Mouse (Mus musculus): ENCODE data around the gene Brd4. TPM values are rescaled to one million over a fixed set of nuclear protein-coding genes. Genes with fewer than 3 reads are reported as not detected.

Gene Brd4
- polyA plus RNA-seq, 1 experiment from 2014 or later, result 134 TPM

DNA sequence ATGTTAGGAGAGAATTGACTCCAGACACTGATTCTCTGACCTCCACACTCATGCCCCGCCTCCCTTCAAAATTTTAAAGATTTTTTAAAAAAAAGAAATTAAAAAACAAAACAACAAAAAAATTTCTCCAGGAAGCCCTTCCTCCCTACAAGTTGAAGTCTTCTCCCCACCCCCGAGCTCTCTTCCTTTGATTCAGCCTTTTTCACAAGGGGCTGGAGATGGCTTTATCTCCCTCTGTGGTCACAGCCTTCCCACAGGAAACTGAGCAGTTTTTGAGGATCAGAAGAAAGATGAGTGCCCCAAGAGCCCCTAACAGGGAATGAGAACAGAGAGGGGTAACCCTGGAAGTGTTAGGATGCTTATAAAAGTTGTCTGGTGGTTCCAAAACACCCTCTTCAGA lies 112.0 kb downstream of the Brd4 start:
- no peaks in the 10 kb centered on the region for H3K27me3 ChIP-seq (ENCODE audit: low read depth, poor library complexity, severe bottlenecking)
- no peaks in the 10 kb centered on the region for H3K9me3 ChIP-seq (replicated peaks)
- peaks cover 9% of the 10 kb centered on the region for H3K4me1 ChIP-seq
- H3K4me3 ChIP-seq, result no peak overlapping the region
- no peaks in the 10 kb centered on the region for H3K36me3 ChIP-seq
- H3K27ac ChIP-seq, result no peak overlapping the region
- 83% methylated on average over 2 of the region's 2 CpGs for WGBS
- no peak for DNase-seq (ENCODE audit: low spot score)

DNA sequence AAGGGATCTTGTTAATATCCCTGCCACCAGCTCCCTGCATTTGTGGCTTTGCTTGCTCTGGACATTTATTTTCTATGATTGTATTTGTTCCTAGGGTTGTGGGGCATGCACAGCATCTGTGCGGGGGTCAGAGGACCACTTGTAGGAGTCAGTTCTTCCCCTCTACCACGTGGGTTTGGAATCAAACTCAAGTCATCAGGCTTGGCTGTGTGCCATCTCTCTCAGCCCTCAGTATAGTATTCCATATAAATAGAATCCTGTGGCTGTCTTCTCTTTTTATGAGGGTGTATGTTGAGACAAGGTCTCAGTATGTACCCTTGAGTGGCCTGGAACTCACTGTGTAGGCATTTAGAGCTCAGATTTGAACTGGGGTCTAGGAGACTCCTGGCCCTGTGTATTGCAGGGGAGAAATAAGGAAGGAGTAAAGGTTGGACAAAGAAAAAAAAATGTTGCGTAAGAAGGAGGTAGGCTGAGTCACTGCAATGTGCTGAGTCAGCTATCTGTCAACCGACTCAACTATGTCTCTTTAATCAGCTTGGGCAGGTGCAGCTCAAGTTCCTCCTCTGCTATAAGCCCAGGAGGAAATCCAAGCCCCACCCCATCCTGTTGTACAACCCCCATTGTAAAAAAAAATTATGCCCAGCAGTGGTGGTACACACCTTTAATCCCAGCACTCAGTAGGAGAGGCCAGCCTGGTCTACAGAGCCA lies 114.8 kb downstream of the Brd4 start:
- 85% methylated on average over 4 of the region's 4 CpGs for WGBS
- no peak for DNase-seq (ENCODE audit: low spot score)
- H3K4me1 ChIP-seq, result peaks cover 31% of the 10 kb centered on the region

GRCm38 (mm10) chr17:32166687-32167086 lies 117.8 kb downstream of the Brd4 start, which contains the start of gene Notch3:
Notch3 (minus strand) TSS chr17:32166852.
- DNase-seq (ENCODE audit: low spot score), result peak; percentile 91
- Histone ChIP-seq H3K27ac (peak within 1 kb of the TSS; percentile 96), H3K36me3 (peaks cover 10% of the 10 kb centered on the region), H3K9me3 (replicated peaks) (no peaks in the 10 kb centered on the region), H3K4me3 (peak within 1 kb of the TSS; percentile 84), H3K27me3 (ENCODE audit: low read depth, poor library complexity, severe bottlenecking) (peaks cover 20% of the 10 kb centered on the region), H3K4me1 (peaks cover 55% of the 10 kb centered on the region)
- WGBS, result 0% methylated on average over 27 of the region's 39 CpGs

More for the DNA sequence above, 114.8 kb downstream of the Brd4 start:
- no peak overlapping the region for H3K27ac ChIP-seq
- no peaks in the 10 kb centered on the region for H3K36me3 ChIP-seq
- no peaks in the 10 kb centered on the region for H3K9me3 ChIP-seq (replicated peaks)
- H3K27me3 ChIP-seq (ENCODE audit: low read depth, poor library complexity, severe bottlenecking), result no peaks in the 10 kb centered on the region
- no peak overlapping the region for H3K4me3 ChIP-seq

- Histone ChIP-seq H3K9me3 (replicated peaks) (no peaks in the 10 kb centered on the region), H3K27me3 (ENCODE audit: low read depth, poor library complexity, severe bottlenecking) (peaks cover 20% of the 10 kb centered on the region), H3K4me3 (peak overlapping the region; percentile 84), H3K4me1 (peaks cover 55% of the 10 kb centered on the region), H3K36me3 (peaks cover 16% of the 10 kb centered on the region), H3K27ac (peak overlapping the region; percentile 96)
- under 1% methylated on average over 39 of the region's 43 CpGs for WGBS
- DNase-seq (ENCODE audit: low spot score), result peak; percentile 93
These were observed 118.5 kb downstream of the Brd4 start for GRCm38 (mm10) chr17:32165803-32166595.

DNA sequence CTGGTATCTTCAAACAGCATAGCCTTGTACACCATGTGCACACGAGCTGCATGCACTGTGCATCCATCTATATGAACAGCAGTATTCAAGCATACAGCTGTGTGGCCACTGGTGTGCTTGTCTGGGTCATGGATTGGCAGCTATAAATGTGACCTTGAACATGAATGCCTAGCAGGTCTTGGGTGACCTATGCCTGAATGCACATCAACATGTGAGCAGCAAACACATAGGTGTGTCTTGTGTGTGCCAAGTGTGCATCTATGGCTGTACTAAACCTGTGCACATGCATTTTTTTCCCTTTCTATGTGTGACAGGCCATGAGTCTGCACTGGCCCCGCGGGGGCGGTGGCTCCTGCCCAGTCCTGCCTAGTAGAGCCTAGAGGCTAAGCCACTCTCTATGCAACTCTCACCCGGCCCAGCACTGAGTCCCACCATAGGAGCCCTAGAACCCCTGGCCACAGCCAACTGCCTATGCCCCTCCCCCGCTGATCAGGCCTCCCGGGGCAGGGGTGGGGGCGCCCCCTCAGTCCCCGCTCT lies 119.2 kb downstream of the Brd4 start:
- peak overlapping the region; percentile 84 for H3K4me3 ChIP-seq
- peaks cover 55% of the 10 kb centered on the region for H3K4me1 ChIP-seq
- peak overlapping the region; percentile 96 for H3K27ac ChIP-seq
- H3K36me3 ChIP-seq, result peaks cover 22% of the 10 kb centered on the region
- H3K9me3 ChIP-seq (replicated peaks), result no peaks in the 10 kb centered on the region
- peaks cover 20% of the 10 kb centered on the region for H3K27me3 ChIP-seq (ENCODE audit: low read depth, poor library complexity, severe bottlenecking)
- 8% methylated on average over 9 of the region's 9 CpGs for WGBS
- peak; percentile 87 for DNase-seq (ENCODE audit: low spot score)

DNA sequence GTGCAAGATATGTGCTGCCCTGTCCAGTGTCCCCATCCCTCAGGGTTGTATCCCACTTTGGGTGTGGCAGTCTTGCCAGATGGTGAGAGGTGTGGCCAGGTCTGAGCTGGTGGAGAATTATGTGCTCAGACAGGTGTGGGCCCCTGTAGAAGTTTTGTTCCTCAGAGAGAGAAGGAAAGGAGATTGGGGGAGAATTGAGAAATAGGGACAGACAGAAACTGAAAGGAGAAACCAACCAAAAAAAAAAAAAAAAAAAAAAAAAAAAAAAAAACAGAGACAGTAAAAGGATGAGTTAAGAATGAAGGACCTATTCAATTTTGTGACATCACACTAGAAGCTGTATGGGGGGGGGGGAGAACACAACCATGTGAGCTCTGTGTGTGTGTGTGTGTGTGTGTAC lies 119.7 kb downstream of the Brd4 start:
- no peak for DNase-seq (ENCODE audit: low spot score)
- Histone ChIP-seq H3K27ac (peak overlapping the region; percentile 12; the same call in 1 of the 2 replicates), H3K9me3 (replicated peaks) (no peaks in the 10 kb centered on the region), H3K4me3 (peak overlapping the region; percentile 84), H3K4me1 (peaks cover 55% of the 10 kb centered on the region), H3K27me3 (ENCODE audit: low read depth, poor library complexity, severe bottlenecking) (peaks cover 20% of the 10 kb centered on the region), H3K36me3 (peaks cover 26% of the 10 kb centered on the region)

DNA sequence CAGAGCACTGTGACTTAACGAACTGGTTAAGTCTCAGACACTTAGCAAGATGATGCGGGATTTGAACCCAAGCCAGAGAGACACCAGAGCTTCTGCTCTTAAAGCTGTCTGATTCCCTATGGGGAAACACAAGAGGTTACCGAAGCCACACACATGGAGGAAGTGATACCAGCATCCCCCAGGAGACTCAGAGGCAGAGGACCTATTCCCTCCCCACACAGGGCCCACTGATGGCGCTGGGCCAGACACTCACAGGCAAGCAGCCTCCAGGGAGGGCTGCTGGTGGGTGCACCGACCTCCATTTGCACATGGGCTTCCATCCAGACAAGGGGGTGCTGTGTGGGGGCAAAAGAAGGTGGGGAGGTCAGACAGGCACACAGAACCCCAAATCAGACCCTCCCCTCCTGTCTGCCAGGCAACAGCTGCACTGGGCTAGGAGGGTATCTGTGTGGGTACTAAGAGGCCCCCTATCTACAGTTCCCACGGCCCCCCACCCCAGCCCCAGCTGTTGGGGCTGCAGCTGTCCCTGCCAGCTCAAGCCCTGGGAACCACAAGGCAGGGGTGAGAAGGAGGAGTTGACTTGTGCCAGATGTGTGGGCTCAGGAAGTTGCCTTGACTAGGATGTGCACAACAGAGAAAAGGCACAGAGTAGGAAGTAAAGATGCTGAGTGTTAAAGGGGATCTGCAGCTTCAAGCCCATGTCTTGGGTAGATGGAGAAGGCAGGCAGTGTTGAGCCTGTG lies 120.4 kb downstream of the Brd4 start:
- no peak for DNase-seq (ENCODE audit: low spot score)
- Histone ChIP-seq H3K9me3 (replicated peaks) (no peaks in the 10 kb centered on the region), H3K4me1 (peaks cover 55% of the 10 kb centered on the region), H3K36me3 (peaks cover 33% of the 10 kb centered on the region), H3K27me3 (ENCODE audit: low read depth, poor library complexity, severe bottlenecking) (peaks cover 20% of the 10 kb centered on the region), H3K27ac (peak overlapping the region; percentile 12; the same call in 1 of the 2 replicates), H3K4me3 (0 out of 2 replicates have a peak overlapping the region, but pooled peaks have one; percentile 12)
- 76% methylated on average over 6 of the region's 6 CpGs for WGBS

- H3K36me3 ChIP-seq, result peaks cover 51% of the 10 kb centered on the region
- peaks cover 47% of the 10 kb centered on the region for H3K4me1 ChIP-seq
- H3K4me3 ChIP-seq, result peak overlapping the region; percentile 52
- peaks cover 20% of the 10 kb centered on the region for H3K27me3 ChIP-seq (ENCODE audit: low read depth, poor library complexity, severe bottlenecking)
- H3K27ac ChIP-seq, result peak overlapping the region; percentile 65; the same call in 1 of the 2 replicates
- WGBS, result 2% methylated on average over 58 of the region's 58 CpGs
- no peaks in the 10 kb centered on the region for H3K9me3 ChIP-seq (replicated peaks)
- peak; percentile 84 for DNase-seq (ENCODE audit: low spot score)
These were observed 122.2 kb downstream of the Brd4 start for GRCm38 (mm10) chr17:32162112-32162850.

GRCm38 (mm10) chr17:32160882-32161281 lies 123.6 kb downstream of the Brd4 start:
- Histone ChIP-seq H3K9me3 (replicated peaks) (no peaks in the 10 kb centered on the region), H3K27me3 (ENCODE audit: low read depth, poor library complexity, severe bottlenecking) (peaks cover 20% of the 10 kb centered on the region), H3K4me1 (peaks cover 38% of the 10 kb centered on the region), H3K36me3 (peaks cover 63% of the 10 kb centered on the region), H3K4me3 (no peak overlapping the region), H3K27ac (no peak overlapping the region)
- DNase-seq (ENCODE audit: low spot score), result no peak
- 93% methylated on average over 4 of the region's 4 CpGs for WGBS

DNA sequence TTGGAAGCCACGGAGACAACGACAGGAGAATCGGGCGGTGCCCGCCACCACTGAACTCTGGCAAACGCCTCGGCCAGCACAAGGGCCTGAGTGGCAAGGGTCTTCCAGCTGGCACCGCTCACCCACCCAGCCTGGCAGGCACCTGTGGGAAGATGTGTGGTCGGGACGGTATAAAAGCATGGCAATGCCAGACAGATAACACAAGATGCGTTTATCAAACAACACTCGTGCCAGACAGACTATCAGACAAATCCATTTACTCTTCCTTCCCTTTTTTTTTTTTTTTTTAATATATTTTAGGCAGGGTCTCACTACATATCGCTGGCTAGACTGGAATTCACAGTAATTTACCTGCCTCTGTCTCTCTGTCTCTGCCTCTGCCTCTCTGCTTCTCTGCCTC lies 125.7 kb downstream of the Brd4 start:
- 94% methylated on average over 13 of the region's 13 CpGs for WGBS
- peaks cover 19% of the 10 kb centered on the region for H3K4me1 ChIP-seq
- H3K9me3 ChIP-seq (replicated peaks), result no peaks in the 10 kb centered on the region
- H3K27ac ChIP-seq, result no peak overlapping the region
- peaks cover 78% of the 10 kb centered on the region for H3K36me3 ChIP-seq
- no peak for DNase-seq (ENCODE audit: low spot score)
- H3K27me3 ChIP-seq (ENCODE audit: low read depth, poor library complexity, severe bottlenecking), result peaks cover 15% of the 10 kb centered on the region
- H3K4me3 ChIP-seq, result no peak overlapping the region

- peaks cover 4% of the 10 kb centered on the region for H3K4me1 ChIP-seq
- no peak overlapping the region for H3K4me3 ChIP-seq
- no peaks in the 10 kb centered on the region for H3K9me3 ChIP-seq (replicated peaks)
- WGBS, result 92% methylated on average over 8 of the region's 8 CpGs
- 0 out of 2 replicates have a peak, but pooled peaks cover 4% of the 10 kb centered on the region for H3K27me3 ChIP-seq (ENCODE audit: low read depth, poor library complexity, severe bottlenecking)
- peaks cover 99% of the 10 kb centered on the region for H3K36me3 ChIP-seq
- H3K27ac ChIP-seq, result no peak overlapping the region
- DNase-seq (ENCODE audit: low spot score), result no peak
These were observed 137.8 kb downstream of the Brd4 start for GRCm38 (mm10) chr17:32146718-32147117.
